Mouse (Mus musculus): ENCODE measurements around the gene Eif3k.

Eif3k gene

DNA sequence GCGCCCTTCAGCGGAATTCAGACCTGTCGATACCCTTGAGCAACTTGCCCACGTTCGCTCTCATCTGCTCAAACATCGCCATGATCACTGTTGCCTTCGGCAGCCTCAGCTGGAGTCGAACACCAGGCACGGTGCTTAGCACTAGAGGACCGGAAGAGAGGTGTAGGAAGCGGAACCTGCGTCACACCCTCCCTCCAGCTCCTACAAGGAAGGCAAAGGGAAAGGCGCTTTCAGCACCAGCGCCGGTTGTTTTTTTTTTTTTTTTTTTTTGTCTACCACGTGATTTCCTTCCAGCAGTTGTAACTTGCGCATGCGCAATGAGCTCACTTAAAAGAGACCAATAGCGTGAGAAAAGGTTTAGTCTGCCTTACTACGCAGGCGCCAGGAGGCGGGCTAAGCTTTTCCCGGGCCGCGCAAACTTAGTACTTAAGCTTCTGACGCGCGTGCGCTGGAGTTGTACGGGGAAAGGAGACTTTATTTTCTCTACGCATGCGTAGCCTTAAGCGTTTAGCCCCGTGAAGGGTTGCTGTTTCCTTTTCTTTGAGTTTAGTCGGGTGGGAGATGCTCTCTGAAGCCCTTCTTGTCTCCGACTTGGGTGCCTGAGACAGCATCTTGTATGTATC, at the start of gene Eif3k, which contains the start of gene Map4k1:
Gene Eif3k (minus strand): TSS at position 214 of the 623 bp plus-strand sequence.
Gene Map4k1 (plus strand): TSS at position 400 of the 623 bp plus-strand sequence.
- in situ Hi-C loops (cut with MseI, MboI), result no loop called here

- in situ Hi-C loops (cut with MseI, MboI), result loop anchor here in 1 of 2 experiments (5.0 kb wide), 1 partner anchor 38 kb away; no protein-coding TSS in a partner anchor
Observed at GRCm38 (mm10) chr7:29029690-29030656, 48.3 kb upstream of the Eif3k start.

- in situ Hi-C loops (cut with MseI, MboI), result loop anchor here in 1 of 2 experiments (5.0 kb wide), 1 partner anchor 36 kb away; no protein-coding TSS in a partner anchor
Observed at GRCm38 (mm10) chr7:29028761-29029160, 47.1 kb upstream of the Eif3k start.

DNA sequence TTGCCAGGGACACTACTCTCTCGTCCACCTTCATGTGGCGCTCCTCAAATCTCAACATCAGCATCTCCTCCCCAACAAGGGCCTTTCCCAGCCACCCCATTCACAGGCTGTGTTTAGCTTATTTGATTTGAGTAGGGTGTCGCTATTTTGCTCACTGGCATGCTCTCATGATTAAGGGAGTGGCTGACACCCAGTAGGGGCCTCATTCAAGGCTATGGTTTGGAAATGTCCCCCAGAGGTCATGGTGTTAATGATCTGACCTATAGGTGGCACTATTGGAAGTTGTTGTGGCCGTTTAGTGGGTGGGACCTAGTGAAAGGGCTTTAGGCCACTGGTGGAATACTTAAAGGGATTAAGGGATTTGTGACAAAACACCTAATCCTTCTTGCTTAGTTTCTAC, 45.1 kb upstream of the Eif3k start:
- in situ Hi-C loops (cut with MseI, MboI), result loop anchor here in 1 of 2 experiments (5.0 kb wide), 1 partner anchor 35 kb away; no protein-coding TSS in a partner anchor

DNA sequence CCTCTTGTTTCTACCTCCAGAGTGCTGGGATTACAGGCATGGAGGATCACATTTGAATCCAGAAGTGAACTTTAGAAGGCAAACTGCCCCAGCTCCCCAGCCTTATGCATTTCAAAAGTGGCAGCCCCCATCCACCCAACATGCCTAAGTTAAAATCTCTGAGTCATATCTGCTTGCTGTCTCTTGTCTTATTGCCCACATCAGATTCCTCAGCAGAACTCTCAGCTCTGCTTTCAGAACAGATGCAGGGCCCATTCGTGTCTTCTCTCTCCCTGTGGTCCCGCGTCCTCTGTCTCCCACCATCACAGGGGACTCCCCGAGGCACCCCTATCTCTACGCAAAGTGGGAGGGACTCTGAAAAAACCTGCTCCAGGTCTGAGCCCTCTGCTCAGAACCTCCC, 44.5 kb upstream of the Eif3k start:
- in situ Hi-C loops (cut with MseI, MboI), result loop anchor here in 1 of 2 experiments (5.0 kb wide), 1 partner anchor 34 kb away; no protein-coding TSS in a partner anchor

DNA sequence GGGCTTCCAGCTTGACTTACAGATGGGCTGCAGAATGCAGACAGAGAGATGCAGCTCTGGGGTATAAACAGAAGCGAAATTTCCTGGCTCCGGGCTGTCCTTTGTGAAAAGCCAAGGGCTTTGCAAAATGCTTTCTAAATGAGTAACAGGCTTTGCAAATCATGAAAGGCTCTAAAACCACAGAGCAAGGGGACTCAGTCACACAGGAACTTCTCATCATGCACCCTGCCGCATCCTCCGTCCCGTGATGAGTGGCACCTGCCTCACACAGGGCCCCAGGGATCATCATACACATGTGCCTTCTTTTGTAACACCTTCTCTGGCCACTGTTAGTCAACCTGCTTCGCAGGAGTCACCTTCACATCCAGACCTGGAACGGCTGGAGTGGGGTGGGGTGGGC, 43.9 kb upstream of the Eif3k start:
- in situ Hi-C loops (cut with MseI, MboI), result loop anchor here in 1 of 2 experiments (5.0 kb wide), 1 partner anchor 33 kb away; no protein-coding TSS in a partner anchor

DNA sequence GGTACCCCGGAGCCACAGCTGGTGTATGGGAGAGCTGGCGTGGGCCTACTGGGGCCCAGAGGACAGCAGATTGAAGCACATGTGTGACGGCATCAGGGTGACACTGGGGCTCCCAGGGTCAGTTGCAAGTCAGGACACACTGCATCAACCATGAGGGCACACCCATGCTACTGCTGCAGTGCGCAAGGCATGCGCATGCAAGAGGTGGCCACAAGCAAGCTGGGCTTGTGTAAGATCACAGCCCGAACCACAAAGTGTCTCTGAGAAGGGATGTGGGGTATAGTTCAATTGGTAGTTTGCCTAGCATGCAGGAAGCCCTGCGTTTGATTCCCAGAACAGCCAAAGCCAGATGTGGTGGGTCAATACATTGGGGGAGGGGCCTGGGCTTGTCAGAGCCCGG, 41.9 kb upstream of the Eif3k start:
- in situ Hi-C loops (cut with MseI, MboI), result no loop called here

DNA sequence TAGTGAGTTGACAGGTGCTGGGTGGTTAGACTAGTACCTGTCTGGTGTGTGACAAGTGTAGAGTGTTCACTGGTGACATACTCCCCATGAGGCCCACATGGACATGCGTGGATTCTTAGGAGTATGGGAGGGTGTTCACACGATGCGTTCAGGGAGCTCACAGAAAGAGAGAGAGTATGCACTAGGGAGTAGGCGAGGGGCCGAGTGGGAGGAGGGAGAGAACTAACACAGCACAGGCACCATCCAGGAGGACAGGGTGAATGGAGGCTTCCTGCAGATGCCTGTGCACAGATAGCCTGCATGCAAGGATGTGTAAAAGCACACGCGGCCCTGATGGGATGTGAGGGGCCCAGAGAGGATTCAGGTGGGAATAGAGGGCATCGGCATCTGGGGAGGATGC, 40.8 kb upstream of the Eif3k start:
- in situ Hi-C loops (cut with MseI, MboI), result no loop called here

DNA sequence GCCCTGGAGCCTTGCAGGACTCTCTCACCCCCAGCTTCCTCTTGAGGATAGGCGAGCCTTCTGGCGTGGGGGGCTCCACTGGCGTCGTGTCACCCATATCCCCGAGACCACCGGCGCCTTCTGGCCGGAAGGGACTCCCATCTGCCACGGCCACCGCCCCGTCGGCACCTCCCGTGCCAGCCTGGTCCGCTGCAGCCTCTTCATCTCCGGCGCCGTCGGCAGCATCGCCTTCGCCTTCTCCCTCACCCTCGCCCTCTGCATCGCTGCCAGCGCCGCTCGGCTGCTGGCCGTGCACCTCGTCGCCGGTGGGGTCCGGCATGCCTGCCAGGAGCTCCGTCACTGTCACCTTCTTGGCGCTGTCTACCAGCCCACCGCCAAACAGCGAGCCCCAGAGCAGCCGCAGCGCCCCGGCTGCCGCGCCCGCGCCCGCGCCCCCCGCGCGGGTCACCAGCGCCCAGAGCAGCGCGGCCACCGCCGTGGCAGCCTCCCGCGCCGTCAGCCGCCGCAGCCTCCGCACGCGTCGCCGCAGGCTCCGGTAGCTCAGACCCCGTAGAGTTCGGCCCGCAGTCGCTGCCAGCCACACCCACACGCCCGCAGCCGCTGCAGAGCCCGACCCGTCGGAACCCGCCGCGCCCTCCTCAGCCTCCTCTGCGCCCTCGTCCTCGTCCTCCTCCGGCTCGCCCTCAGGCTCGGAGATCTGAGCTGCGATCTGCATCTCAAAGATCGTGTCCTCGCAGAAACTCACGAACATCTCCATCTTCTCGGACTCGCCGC, 38.0 kb upstream of the Eif3k start:
- in situ Hi-C loops (cut with MseI, MboI), result no loop called here

DNA sequence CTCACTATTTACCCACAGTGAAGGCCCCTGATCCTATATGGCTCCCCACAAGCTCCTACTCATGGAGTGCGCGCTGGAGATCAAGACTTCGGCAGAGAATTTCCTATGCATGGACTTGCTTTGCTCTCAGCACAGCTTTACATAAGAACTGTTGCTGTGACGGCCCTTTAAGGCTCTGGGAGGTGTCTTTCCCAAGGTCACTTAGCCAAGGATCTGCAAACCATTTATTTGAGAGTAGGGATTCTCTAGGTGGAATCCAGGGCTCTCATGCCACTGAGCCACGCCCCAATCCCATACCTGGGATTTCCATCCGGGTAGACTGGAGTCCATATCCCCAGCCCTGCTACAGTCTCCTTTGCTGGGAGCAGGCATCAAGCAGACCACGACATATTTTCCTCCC, 35.6 kb upstream of the Eif3k start:
- in situ Hi-C loops (cut with MseI, MboI), result no loop called here

- in situ Hi-C loops (cut with MseI, MboI), result no loop called here
Observed at GRCm38 (mm10) chr7:29016440-29016839, 34.8 kb upstream of the Eif3k start.

- in situ Hi-C loops (cut with MseI, MboI), result no loop called here
Observed at GRCm38 (mm10) chr7:29014984-29015383, 33.3 kb upstream of the Eif3k start.

DNA sequence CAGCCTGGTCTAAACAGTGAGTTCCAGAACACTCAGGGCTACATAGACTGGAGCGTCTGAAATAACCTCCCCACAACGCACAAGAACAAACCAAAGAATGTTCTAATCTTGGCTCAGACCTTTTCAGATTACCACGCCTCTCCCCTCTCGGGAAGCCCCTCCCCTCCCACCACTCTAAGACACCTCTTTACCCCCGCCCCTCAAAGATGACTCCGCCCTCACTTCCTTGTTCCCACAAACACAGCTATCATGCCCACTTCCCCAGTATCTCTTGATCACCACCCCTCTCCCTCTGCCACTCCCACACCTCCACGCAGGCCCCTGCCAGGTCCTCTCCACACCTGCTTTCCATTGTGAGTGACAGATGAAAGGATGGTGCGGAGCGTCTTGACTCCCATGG, 27.1 kb upstream of the Eif3k start:
- in situ Hi-C loops (cut with MseI, MboI), result no loop called here

- in situ Hi-C loops (cut with MseI, MboI), result no loop called here
Observed at GRCm38 (mm10) chr7:29008171-29008570, 26.5 kb upstream of the Eif3k start.

DNA sequence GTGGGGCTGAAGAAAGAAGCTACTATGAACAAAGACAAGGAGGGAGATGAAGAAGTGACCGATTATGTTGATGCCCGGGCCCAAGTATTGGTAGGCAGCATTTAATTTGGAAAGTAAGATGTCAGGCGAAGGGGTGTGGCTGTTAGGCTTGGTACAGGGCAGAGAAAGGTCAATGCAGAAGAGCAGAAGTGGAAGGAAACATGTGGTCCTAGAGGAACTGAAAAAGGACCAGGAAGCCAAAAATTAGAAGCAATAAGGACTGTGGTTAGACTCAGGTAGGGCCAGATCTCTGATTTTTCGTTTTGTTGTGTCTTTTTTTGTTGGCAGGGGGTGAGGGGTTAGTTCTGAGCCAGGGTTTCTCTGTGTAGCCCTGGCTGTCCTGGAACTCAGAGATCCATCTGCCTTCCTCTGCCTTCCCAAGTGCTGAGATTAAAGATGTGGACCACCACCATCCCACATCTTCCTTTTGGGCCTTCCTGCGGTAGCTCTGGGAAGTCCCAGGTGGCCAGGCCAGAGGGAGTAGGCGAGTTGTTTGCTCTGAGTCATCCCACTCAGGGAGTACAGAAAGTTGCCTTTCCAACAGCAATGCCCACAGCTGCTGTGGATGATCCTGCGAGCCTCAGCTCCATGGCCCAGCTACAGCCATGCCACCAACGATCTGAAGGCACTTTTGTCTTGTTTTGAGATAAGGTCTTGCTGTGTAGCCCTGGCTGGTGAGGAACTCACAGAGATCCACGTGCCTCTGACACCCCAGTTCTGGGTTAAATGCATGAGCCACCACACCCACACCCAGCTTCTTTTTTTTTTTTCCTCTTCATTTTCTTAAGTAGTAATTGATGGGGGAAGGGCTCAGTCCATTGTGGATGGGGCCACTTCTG, 25.8 kb upstream of the Eif3k start:
- in situ Hi-C loops (cut with MseI, MboI), result no loop called here

GRCm38 (mm10) chr7:29000651-29001605, 19.3 kb upstream of the Eif3k start:
- in situ Hi-C loops (cut with MseI, MboI), result no loop called here

GRCm38 (mm10) chr7:28993402-28993801, 11.7 kb upstream of the Eif3k start:
- in situ Hi-C loops (cut with MseI, MboI), result loop anchor here in 1 of 2 experiments (5.0 kb wide), 1 partner anchor 34 kb away; no protein-coding TSS in a partner anchor

- in situ Hi-C loops (cut with MseI, MboI), result loop anchor here in 1 of 2 experiments (5.0 kb wide), 1 partner anchor 34 kb away; no protein-coding TSS in a partner anchor
Observed at GRCm38 (mm10) chr7:28992997-28993396, 11.3 kb upstream of the Eif3k start.

GRCm38 (mm10) chr7:28991616-28992015, 10.0 kb upstream of the Eif3k start:
- in situ Hi-C loops (cut with MseI, MboI), result loop anchor here in 1 of 2 experiments (5.0 kb wide), 1 partner anchor 36 kb away; no protein-coding TSS in a partner anchor

Data from mouse trophoblast stem cell (cell line).